In the genomic region with DNA sequence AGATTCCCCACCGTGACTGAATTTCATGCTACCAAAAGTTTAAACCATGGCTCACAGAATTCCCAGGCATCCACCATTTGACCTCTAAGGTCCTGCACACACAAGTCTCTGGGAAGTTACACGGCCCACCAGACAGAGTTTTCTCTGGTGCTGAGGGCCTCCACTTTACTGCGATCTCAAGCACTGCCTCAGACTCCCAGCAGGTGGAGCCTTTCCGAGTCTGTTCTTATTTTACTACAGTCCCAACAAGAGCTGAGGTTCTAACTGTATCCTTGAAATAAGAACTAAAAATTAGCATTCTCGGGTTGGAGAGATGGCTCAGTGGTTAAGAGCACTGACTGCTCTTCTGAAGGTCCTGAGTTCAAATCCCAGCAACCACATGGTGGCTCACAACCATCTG, we compare ENCODE assay signal across 8 mouse cellular contexts. TPM values are rescaled to one million over a fixed set of nuclear protein-coding genes. Genes with fewer than 3 reads are reported as not detected.
DNase-seq lines count a peak whose midpoint lies in the region; ATAC-seq lines count a peak whose summit lies in the region.

No protein-coding gene starts in this region.

- 0 out of 2 replicates have a peak, but pooled peaks have one; percentile 33 for ATAC-seq in midbrain, embryonic 11.5 days (ENCODE audit: low FRiP score)
- no peak for ATAC-seq in midbrain, embryonic 16.5 days

- intact Hi-C loops in gastrocnemius, postnatal 14 days (cut with DNase I; ENCODE audit: low total_unique reads) = loop anchor here (5.0 kb wide), 1 partner anchor 52 kb away; no protein-coding TSS in a partner anchor

- no peak overlapping the region for H3K27ac ChIP-seq in midbrain, embryonic 11.5 days (ENCODE audit: low read depth, low read length)
- no peak overlapping the region for H3K27ac ChIP-seq in midbrain, embryonic 16.5 days (ENCODE audit: low read length)
- H3K27ac ChIP-seq in limb, embryonic 10.5 days = no peak overlapping the region

- peak; percentile 45 to 74 for DNase-seq in adrenal gland, adult (ENCODE audit: inconsistent age in 2 of 2, low spot score in 1 of 2)
- DNase-seq in adrenal gland, postnatal 25 days = no peak
- no peak for DNase-seq in midbrain, embryonic 11.5 days (ENCODE audit: low spot score, missing footprints)
- peak; percentile 70 for DNase-seq in brain, adult 2 months (ENCODE audit: low read depth, low spot score)
- DNase-seq in gastrocnemius, postnatal 14 days = peak; percentile 18
- peak; percentile 45 for DNase-seq in limb, embryonic 10.5 days (ENCODE audit: low spot score)
- DNase-seq in right cerebral cortex, postnatal 25 days = peak; percentile 19

- H3K9me3 ChIP-seq in midbrain, embryonic 11.5 days (ENCODE audit: control insufficient read depth, low read length) = no peaks in the 10 kb centered on the region
- H3K9me3 ChIP-seq in midbrain, embryonic 16.5 days (replicated peaks; ENCODE audit: control insufficient read depth, low read length, poor library complexity, severe bottlenecking) = no peaks in the 10 kb centered on the region
- H3K9me3 ChIP-seq in limb, embryonic 10.5 days (replicated peaks) = no peaks in the 10 kb centered on the region

- no peak overlapping the region for H3K9ac ChIP-seq in midbrain, embryonic 11.5 days (ENCODE audit: low read length)
- H3K9ac ChIP-seq in midbrain, embryonic 16.5 days (ENCODE audit: low read depth, low read length) = no peak overlapping the region

- no peak overlapping the region for H3K4me2 ChIP-seq in midbrain, embryonic 11.5 days
- H3K4me2 ChIP-seq in midbrain, embryonic 16.5 days (ENCODE audit: low read length) = no peak overlapping the region

- H3K36me3 ChIP-seq in midbrain, embryonic 11.5 days (ENCODE audit: control insufficient read depth, insufficient read depth, low read length) = no peaks in the 10 kb centered on the region
- H3K36me3 ChIP-seq in midbrain, embryonic 16.5 days (ENCODE audit: control insufficient read depth, insufficient read depth, low read length) = 0 out of 2 replicates have a peak, but pooled peaks cover 2% of the 10 kb centered on the region
- H3K36me3 ChIP-seq in limb, embryonic 10.5 days = 0 out of 2 replicates have a peak, but pooled peaks cover 7% of the 10 kb centered on the region

- WGBS in midbrain, embryonic 11.5 days = 68% methylated on average over 5 of the region's 5 CpGs
- WGBS in midbrain, embryonic 16.5 days = 62% methylated on average over 5 of the region's 5 CpGs
- 68% methylated on average over 5 of the region's 5 CpGs for WGBS in limb, embryonic 10.5 days

- no peak overlapping the region for H3K4me3 ChIP-seq in midbrain, embryonic 11.5 days (ENCODE audit: low read depth, low read length)
- no peak overlapping the region for H3K4me3 ChIP-seq in midbrain, embryonic 16.5 days (ENCODE audit: low read depth, low read length)
- no peak overlapping the region for H3K4me3 ChIP-seq in limb, embryonic 10.5 days

- no peaks in the 10 kb centered on the region for H3K27me3 ChIP-seq in midbrain, embryonic 11.5 days (ENCODE audit: control insufficient read depth, insufficient read depth, low read length)
- H3K27me3 ChIP-seq in midbrain, embryonic 16.5 days (ENCODE audit: control insufficient read depth, insufficient read depth, low read depth, low read length) = no peaks in the 10 kb centered on the region
- no peaks in the 10 kb centered on the region for H3K27me3 ChIP-seq in limb, embryonic 10.5 days (ENCODE audit: low read depth, poor library complexity, severe bottlenecking)

- no peaks in the 10 kb centered on the region for H3K4me1 ChIP-seq in midbrain, embryonic 11.5 days (ENCODE audit: control insufficient read depth, insufficient read depth, low read length)
- no peaks in the 10 kb centered on the region for H3K4me1 ChIP-seq in midbrain, embryonic 16.5 days (ENCODE audit: control insufficient read depth, insufficient read depth, low read length)
- no peaks in the 10 kb centered on the region for H3K4me1 ChIP-seq in limb, embryonic 10.5 days

RNA-seq across cellular contexts. Expression of a gene that starts 15.7 kb away (rescaled TPM):
- 2.4 and 3.0 TPM in 2 replicates for total RNA-seq in adrenal gland, postnatal 25 days (2021)
- polyA plus RNA-seq in midbrain, embryonic 11.5 days (2014; fragmentation: Nextera tagmentation; extraction: Ambion mirVana) = 6.3 and 7.9 TPM in 2 replicates
- polyA plus RNA-seq in midbrain, embryonic 16.5 days (2015; fragmentation: Nextera tagmentation; extraction: Ambion mirVana) = 15.5 and 17.3 TPM in 2 replicates
- total RNA-seq in gastrocnemius, postnatal 14 days (2021) = under 1 TPM; 0.31 to 0.37 TPM
- polyA plus RNA-seq in limb, embryonic 10.5 days (2016; fragmentation: Nextera tagmentation; extraction: Ambion mirVana) = 10.5 and 13.4 TPM in 2 replicates

RNA-seq across cellular contexts. Expression of a gene that starts 19.9 kb away (rescaled TPM):
- not detected in 2 replicates for total RNA-seq in adrenal gland, postnatal 25 days (2021)
- polyA plus RNA-seq in midbrain, embryonic 11.5 days (2014; fragmentation: Nextera tagmentation; extraction: Ambion mirVana) = not detected in 2 replicates
- 0.13 TPM in 1 of 2 replicates, not detected in the other for polyA plus RNA-seq in midbrain, embryonic 16.5 days (2015; fragmentation: Nextera tagmentation; extraction: Ambion mirVana)
- total RNA-seq in gastrocnemius, postnatal 14 days (2021) = not detected
- polyA plus RNA-seq in limb, embryonic 10.5 days (2016; fragmentation: Nextera tagmentation; extraction: Ambion mirVana) = not detected in 2 replicates

RNA-seq across cellular contexts. Expression of a gene that starts 24.9 kb away (rescaled TPM):
- 2.4 and 3.5 TPM in 2 replicates for total RNA-seq in adrenal gland, postnatal 25 days (2021)
- polyA plus RNA-seq in midbrain, embryonic 11.5 days (2014; fragmentation: Nextera tagmentation; extraction: Ambion mirVana) = 0.46 and 0.66 TPM in 2 replicates
- 0.85 and 1.1 TPM in 2 replicates for polyA plus RNA-seq in midbrain, embryonic 16.5 days (2015; fragmentation: Nextera tagmentation; extraction: Ambion mirVana)
- under 1 TPM; 0.24 to 0.53 TPM for total RNA-seq in gastrocnemius, postnatal 14 days (2021)
- 1.0 and 1.3 TPM in 2 replicates for polyA plus RNA-seq in limb, embryonic 10.5 days (2016; fragmentation: Nextera tagmentation; extraction: Ambion mirVana)

RNA-seq across cellular contexts. Expression of a gene that starts 46.4 kb away (rescaled TPM):
- 28.4 and 30.2 TPM in 2 replicates for total RNA-seq in adrenal gland, postnatal 25 days (2021)
- polyA plus RNA-seq in midbrain, embryonic 11.5 days (2014; fragmentation: Nextera tagmentation; extraction: Ambion mirVana) = 28.0 and 29.9 TPM in 2 replicates
- polyA plus RNA-seq in midbrain, embryonic 16.5 days (2015; fragmentation: Nextera tagmentation; extraction: Ambion mirVana) = 14.5 and 16.3 TPM in 2 replicates
- 10 to 100 TPM; 13.7 to 13.8 TPM for total RNA-seq in gastrocnemius, postnatal 14 days (2021)
- 38.4 and 38.6 TPM in 2 replicates for polyA plus RNA-seq in limb, embryonic 10.5 days (2016; fragmentation: Nextera tagmentation; extraction: Ambion mirVana)

RNA-seq across cellular contexts. Expression of a gene that starts 46.6 kb away (rescaled TPM):
- total RNA-seq in adrenal gland, postnatal 25 days (2021) = 70.4 and 85.8 TPM in 2 replicates
- polyA plus RNA-seq in midbrain, embryonic 11.5 days (2014; fragmentation: Nextera tagmentation; extraction: Ambion mirVana) = 176 and 178 TPM in 2 replicates
- polyA plus RNA-seq in midbrain, embryonic 16.5 days (2015; fragmentation: Nextera tagmentation; extraction: Ambion mirVana) = 75.1 and 76.4 TPM in 2 replicates
- total RNA-seq in gastrocnemius, postnatal 14 days (2021) = 10 to 100 TPM; 40.5 to 46.3 TPM
- polyA plus RNA-seq in limb, embryonic 10.5 days (2016; fragmentation: Nextera tagmentation; extraction: Ambion mirVana) = 223 and 233 TPM in 2 replicates

Comparison
In these comparisons a context has a peak if more than half of its experiments do, and no peak if none do; other contexts are left out.
1. DNase-seq: peak in adrenal gland, adult (2 of 2), brain, adult 2 months (single experiment), gastrocnemius, postnatal 14 days (single experiment), limb, embryonic 10.5 days (single experiment) and right cerebral cortex, postnatal 25 days (single experiment); none in adrenal gland, postnatal 25 days (single experiment) and midbrain, embryonic 11.5 days (single experiment).